Mouse (Mus musculus) lung, postnatal 0 days (tissue): ENCODE measurements around the gene Malsu1.

Source experiments
- CTCF ChIP-seq: IDR thresholded peaks from 2 replicates; pipeline ENCODE4 v1.5.1; 2016; ENCODE audit warnings: antibody characterized with exemption, mild to moderate bottlenecking
- EP300 ChIP-seq: IDR thresholded peaks from 2 replicates; pipeline ENCODE4 v1.6.1; 2016; ENCODE audit warnings: antibody characterized with exemption, mild to moderate bottlenecking, control low read depth

DNA sequence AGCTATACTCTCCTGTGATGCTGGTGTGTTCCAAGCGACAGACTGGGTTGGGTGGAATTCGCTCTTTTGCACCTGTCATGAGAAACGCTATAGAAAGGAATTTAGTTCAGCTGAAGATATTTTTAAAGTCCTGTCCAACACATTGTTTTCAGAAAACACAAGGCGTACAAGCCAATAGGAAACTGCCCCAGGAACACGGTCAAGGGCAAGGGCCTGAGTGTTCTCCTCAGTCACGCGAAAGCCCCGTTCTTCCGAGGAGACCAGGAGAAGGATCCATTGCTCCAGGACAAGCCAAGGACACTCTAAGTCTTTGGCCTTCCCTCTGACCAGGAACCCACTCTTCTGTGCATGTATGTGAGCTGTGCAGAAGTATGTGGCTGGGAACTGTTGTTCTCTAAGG, 17.6 kb upstream of the Malsu1 start:
- TF ChIP-seq CTCF (no peak), EP300 (no peak)
